Mouse (Mus musculus) intestine, postnatal 0 days (tissue): ENCODE data around the gene Rbm28. TPM values are rescaled to one million over a fixed set of nuclear protein-coding genes. Genes with fewer than 3 reads are reported as not detected.

ENCODE experiments used
- ATAC-seq: fragments of 200-750 bp; cut with Nextera tagmentation; 2 replicates; pipeline ENCODE4 v1.8.0; 2017; ENCODE audit warnings: mild to moderate bottlenecking, moderate TSS enrichment, moderate library complexity
- H3K27ac ChIP-seq: fragments of 300-500 bp; sonication (generic); 2 replicates; pipeline ENCODE4 v1.5.1; 2014; ENCODE audit warnings: mild to moderate bottlenecking, low read depth, low read length, moderate library complexity
- H3K27me3 ChIP-seq: fragments of 300-500 bp; sonication (generic); replicated peaks from 2 replicates; pipeline ENCODE4 v1.6.1; 2014; ENCODE audit warnings: low read length, mixed read lengths; ENCODE audit not compliant: control insufficient read depth, insufficient read depth
- H3K36me3 ChIP-seq: fragments of 300-500 bp; sonication (generic); 2 replicates; pipeline ENCODE4 v1.6.1; 2014; ENCODE audit warnings: mild to moderate bottlenecking, moderate library complexity; ENCODE audit not compliant: control insufficient read depth, insufficient read depth
- H3K4me1 ChIP-seq: fragments of 300-500 bp; sonication (generic); replicated peaks from 2 replicates; pipeline ENCODE4 v1.6.1; 2014; ENCODE audit warnings: antibody characterized with exemption, low read length, mixed read lengths; ENCODE audit not compliant: control insufficient read depth, insufficient read depth
- H3K4me2 ChIP-seq: fragments of 300-500 bp; sonication (generic); replicated peaks from 2 replicates; pipeline ENCODE4 v1.6.1; 2014; ENCODE audit warnings: low read depth, mild to moderate bottlenecking, moderate library complexity
- H3K4me3 ChIP-seq: fragments of 300-500 bp; sonication (generic); 2 replicates; pipeline ENCODE4 v1.5.1; 2014; ENCODE audit warnings: low read depth, low read length
- H3K9ac ChIP-seq: fragments of 300-500 bp; sonication (generic); 2 replicates; pipeline ENCODE4 v1.6.1; 2014; ENCODE audit warnings: mild to moderate bottlenecking, low read depth, low read length
- H3K9me3 ChIP-seq: fragments of 300-500 bp; sonication (generic); 2 replicates; pipeline ENCODE4 v1.6.1; 2016; ENCODE audit warnings: mixed run types; ENCODE audit not compliant: control insufficient read depth
- CTCF ChIP-seq: sonication (generic); IDR thresholded peaks from 2 replicates; pipeline ENCODE4 v1.5.1; 2016; ENCODE audit warnings: low read depth, mild to moderate bottlenecking, control low read depth, antibody characterized with exemption, moderate library complexity
- WGBS: fragments of 180-500 bp; shearing (Covaris S2); extraction: QIAGEN DNeasy Blood & Tissue Kit; methylation state at CpG from one replicate; pipeline ENCODE4 v1.1.7; 2014; 5-methylcytosine and 5-hydroxymethylcytosine counted together
- polyA plus RNA-seq: library from polyadenylated mRNA; unstranded; fragments of >200 nt; fragmentation: Nextera tagmentation; extraction: Ambion mirVana; gene quantifications from 2 replicates; pipeline ENCODE4 v1.2.1, GENCODE M21; 2015

The Rbm28 gene
- polyA plus RNA-seq, 1 experiment from 2014 or later = 9.8 TPM

DNA sequence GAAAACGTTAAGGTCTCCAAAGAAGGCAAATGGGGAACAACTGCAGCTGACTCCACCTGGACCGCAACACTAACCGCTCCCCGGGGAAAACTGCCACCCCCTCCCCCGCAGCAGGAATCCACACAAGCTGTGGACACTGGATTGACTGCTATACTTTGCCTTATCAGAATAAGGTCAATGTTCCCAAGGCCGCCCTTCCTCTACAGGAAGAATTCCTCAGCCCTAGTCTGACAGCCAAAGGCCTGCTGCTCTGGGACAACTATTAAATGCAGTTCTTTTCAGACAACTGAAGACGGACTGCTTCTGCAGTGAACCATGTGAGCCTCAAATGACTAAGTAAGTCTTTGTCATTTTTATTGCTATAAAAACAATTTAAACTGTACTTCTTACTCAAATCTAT, 18.2 kb downstream of the Rbm28 start:
- no peak for TF ChIP-seq CTCF
- H3K4me2 ChIP-seq = no peak overlapping the region
- no peaks in the 10 kb centered on the region for H3K4me1 ChIP-seq
- H3K4me3 ChIP-seq = no peak overlapping the region
- ATAC-seq = no peak
- no peak overlapping the region for H3K9ac ChIP-seq
- 41% methylated on average over 7 of the region's 7 CpGs for WGBS
- H3K27ac ChIP-seq = no peak overlapping the region
- peaks cover 25% of the 10 kb centered on the region for H3K36me3 ChIP-seq
- H3K9me3 ChIP-seq = no peaks in the 10 kb centered on the region
- no peaks in the 10 kb centered on the region for H3K27me3 ChIP-seq

GRCm38 (mm10) chr6:29145456-29146307, 19.1 kb downstream of the Rbm28 start:
- Histone ChIP-seq H3K27me3 (no peaks in the 10 kb centered on the region), H3K4me3 (no peak overlapping the region), H3K4me2 (no peak overlapping the region), H3K4me1 (no peaks in the 10 kb centered on the region), H3K9me3 (no peaks in the 10 kb centered on the region), H3K27ac (no peak overlapping the region), H3K36me3 (peaks cover 30% of the 10 kb centered on the region), H3K9ac (no peak overlapping the region)
- 64% methylated on average over 12 of the region's 12 CpGs for WGBS
- TF ChIP-seq CTCF = no peak
- ATAC-seq = no peak

DNA sequence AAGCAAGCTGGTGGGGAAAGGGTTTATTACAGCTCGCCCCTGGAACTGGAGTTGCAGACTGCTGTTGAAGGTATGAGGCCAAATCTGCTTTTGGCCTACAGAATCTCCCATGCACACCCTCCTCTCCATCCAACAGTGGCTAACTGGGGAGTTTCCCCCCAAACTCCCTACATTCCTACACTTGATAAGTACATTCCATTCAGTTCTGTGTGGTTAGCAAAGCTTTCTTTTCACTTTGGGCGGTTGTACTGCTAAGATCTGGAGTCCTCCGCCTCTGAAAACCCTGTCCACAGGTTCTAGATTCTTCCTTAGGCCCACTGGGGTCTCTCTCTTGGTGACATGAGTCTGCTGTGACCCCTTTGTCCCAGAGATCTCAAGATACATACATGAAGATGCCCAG, 19.8 kb downstream of the Rbm28 start:
- Histone ChIP-seq H3K9me3 (no peaks in the 10 kb centered on the region), H3K27ac (no peak overlapping the region), H3K4me2 (no peak overlapping the region), H3K4me3 (no peak overlapping the region), H3K36me3 (peaks cover 30% of the 10 kb centered on the region), H3K4me1 (no peaks in the 10 kb centered on the region), H3K27me3 (no peaks in the 10 kb centered on the region), H3K9ac (no peak overlapping the region)
- 83% methylated on average over 3 of the region's 3 CpGs for WGBS
- no peak for ATAC-seq
- TF ChIP-seq CTCF = no peak

DNA sequence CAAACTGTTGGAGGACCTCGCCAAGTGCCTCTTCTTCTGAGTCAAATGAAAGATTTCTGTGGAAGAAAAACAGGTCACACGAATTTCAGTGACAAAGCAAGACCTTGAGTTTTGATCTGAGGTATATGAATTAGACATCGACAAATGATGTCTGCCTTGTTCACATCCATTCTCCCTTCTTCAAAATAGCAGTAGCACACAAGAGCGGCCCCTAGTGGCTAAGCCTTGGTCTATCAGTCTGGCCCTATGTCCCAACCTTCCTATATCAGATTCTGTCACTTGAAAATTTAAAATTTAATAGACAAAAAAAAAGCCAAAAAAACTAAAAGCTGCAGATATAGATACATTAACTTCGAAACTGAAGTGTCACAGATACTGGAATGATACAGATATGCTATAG, 21.2 kb downstream of the Rbm28 start:
- no peak overlapping the region for H3K4me3 ChIP-seq
- H3K4me1 ChIP-seq = no peaks in the 10 kb centered on the region
- no peak for ATAC-seq
- peaks cover 19% of the 10 kb centered on the region for H3K36me3 ChIP-seq
- peak; percentile 83 for TF ChIP-seq CTCF
- WGBS = 44% methylated on average over 5 of the region's 5 CpGs
- no peak overlapping the region for H3K27ac ChIP-seq
- H3K9me3 ChIP-seq = no peaks in the 10 kb centered on the region
- no peak overlapping the region for H3K9ac ChIP-seq
- no peak overlapping the region for H3K4me2 ChIP-seq
- no peaks in the 10 kb centered on the region for H3K27me3 ChIP-seq

DNA sequence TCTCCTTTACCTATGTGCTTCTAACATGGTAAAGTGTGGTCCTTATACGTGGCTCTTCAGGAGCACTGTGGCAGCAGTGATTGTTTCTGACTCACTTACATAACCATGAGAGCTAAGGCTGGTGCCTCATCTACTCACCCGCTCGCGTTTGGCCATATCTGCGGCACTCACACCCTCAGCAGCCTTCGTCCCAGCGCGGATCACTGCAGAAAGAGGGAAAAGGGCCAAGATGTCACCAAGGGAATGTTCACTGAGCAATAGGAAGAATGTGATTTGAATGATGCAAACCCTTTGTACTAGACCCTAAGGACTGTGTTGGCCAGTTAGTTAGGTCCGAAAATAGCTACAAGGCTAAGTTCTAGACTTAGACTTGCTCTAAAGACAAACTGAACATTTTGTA, 27.4 kb downstream of the Rbm28 start:
- no peak for TF ChIP-seq CTCF
- no peaks in the 10 kb centered on the region for H3K27me3 ChIP-seq
- WGBS = 97% methylated on average over 9 of the region's 9 CpGs
- no peaks in the 10 kb centered on the region for H3K9me3 ChIP-seq
- no peak overlapping the region for H3K4me3 ChIP-seq
- no peaks in the 10 kb centered on the region for H3K4me1 ChIP-seq
- H3K9ac ChIP-seq = no peak overlapping the region
- H3K36me3 ChIP-seq = peaks cover 41% of the 10 kb centered on the region
- ATAC-seq = no peak
- no peak overlapping the region for H3K4me2 ChIP-seq
- H3K27ac ChIP-seq = no peak overlapping the region

DNA sequence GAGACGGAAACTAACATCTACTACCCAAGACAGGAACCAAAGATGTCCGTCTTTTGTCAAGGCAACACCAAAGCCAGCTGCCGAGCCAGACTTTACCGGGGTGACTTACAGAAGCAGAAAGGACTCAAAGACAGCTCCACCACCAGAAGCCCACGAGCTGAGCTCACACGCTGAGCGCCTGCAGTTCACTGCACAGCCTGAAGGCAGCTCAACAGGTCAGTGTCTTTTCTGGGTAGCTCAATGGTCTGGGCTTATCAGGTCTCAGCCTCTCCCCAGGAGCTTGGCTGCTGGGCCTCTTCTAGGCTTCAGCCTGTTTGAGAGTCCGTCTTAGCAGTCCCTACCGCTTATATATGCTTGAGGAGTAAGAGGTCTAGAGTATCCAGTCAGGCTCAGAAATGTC, 31.7 kb downstream of the Rbm28 start:
- no peaks in the 10 kb centered on the region for H3K4me1 ChIP-seq
- no peak overlapping the region for H3K4me3 ChIP-seq
- ATAC-seq = no peak
- peak overlapping the region; percentile 15; the same call in 1 of the 2 replicates for H3K27ac ChIP-seq
- TF ChIP-seq CTCF = no peak
- no peak overlapping the region for H3K4me2 ChIP-seq
- H3K9me3 ChIP-seq = no peaks in the 10 kb centered on the region
- H3K9ac ChIP-seq = no peak overlapping the region
- H3K27me3 ChIP-seq = no peaks in the 10 kb centered on the region
- WGBS = 94% methylated on average over 9 of the region's 9 CpGs
- H3K36me3 ChIP-seq = peaks cover 61% of the 10 kb centered on the region
